Mouse (Mus musculus): ENCODE data around the gene Ctsr.
"Not testable (repeated sequence)": the region's sequence is repeated elsewhere in the genome, so short reads cannot be mapped to it uniquely, and the experiment has no call there.

Gene Ctsr

DNA sequence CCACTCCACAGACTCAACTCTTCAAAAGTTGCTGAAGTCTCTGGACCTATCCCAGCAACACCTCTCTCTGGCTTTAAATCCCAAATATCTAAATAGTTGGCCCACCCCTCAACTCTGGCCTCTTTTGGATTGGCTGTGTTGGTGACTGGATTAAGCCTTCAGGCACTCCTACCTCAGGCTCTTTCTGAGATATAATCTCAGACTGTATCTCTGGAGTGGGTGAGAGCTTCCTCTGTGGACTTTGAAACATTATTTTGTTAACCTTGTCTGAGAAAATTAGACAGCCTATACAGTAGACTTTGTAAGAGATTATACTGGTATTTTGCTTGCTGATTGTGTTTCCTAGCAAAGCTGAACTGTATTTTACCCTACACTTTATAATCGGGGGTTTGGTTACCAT lies at the start of gene Ctsr:
Ctsr (minus strand) TSS at position 101 of the 400 bp plus-strand sequence.
- DNase-seq = no peak

- DNase-seq = no peak
These were observed 39.3 kb upstream of the Ctsr start, which contains the start of gene Cts6 for GRCm38 (mm10) chr13:61203310-61203709. Cts6 (minus strand) TSS chr13:61203410.

DNA sequence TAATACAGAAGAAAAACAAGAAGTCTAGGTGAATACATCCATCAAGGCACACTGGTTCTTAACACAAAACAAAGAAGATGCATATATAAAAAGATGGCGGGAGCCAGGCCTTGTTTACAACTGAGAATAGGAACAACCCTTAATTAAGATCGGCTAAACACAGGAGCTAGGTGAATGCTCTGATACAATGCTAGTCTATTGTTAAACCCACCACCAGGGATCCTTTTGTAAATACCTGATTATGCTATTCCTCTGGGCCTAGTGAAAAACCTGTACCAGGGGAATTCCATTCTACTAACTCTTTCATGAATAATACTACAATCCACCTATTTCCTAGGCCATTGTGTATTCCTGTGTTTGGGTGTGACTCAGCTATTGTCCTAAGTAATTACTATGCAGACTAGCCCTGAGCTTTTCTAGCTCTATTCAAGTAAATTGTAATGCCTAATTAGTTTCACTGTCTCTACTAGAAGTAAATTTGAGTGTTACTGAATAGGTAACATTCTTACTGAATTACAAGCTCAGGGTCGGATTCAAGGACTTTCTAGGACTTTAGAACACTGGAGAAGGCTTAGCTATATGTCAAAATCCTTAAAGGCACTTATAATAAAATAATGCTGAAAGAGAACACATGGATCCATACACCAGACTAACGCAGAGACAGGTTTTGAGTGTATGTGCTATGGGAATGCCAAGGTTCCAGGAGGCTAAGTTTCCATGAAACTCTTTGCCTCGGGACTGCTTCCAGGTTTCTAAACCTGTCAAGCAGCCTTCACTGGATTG lies 21.3 kb upstream of the Ctsr start:
- DNase-seq = not testable (repeated sequence)

DNA sequence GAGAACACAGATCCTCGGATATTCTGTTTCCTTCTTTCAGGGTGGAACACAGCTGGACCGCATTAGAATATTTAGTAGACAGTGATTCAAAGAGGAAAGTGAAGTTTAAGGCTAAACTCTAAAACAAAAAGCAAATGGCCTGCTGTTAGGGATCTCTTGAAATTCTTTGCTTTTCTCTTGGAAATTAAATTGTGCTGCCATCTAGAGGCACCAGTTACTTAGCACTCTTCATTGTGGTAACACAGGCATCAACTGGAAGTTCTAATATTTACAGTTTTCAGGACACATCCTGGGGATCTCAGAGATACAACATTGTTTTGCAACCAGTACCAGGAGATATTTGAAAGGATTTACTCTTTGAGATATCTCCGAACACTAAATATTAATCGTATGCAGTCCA lies 566 bp upstream of the Ctsr start:
- no peak for DNase-seq
